Mouse (Mus musculus): ENCODE results near the gene Zbed4. TPM values are rescaled to one million over a fixed set of nuclear protein-coding genes. Genes with fewer than 3 reads are reported as not detected.
A peak's percentile ranks its signal among the peaks of the same experiment; 100 is the strongest.
"Not testable (repeated sequence)": the region's sequence is repeated elsewhere in the genome, so short reads cannot be mapped to it uniquely, and the experiment has no call there.

The Zbed4 gene
- total and polyA plus RNA-seq, 3 experiments, result 2.0 to 13.2 (median 7.5) TPM

GRCm38 (mm10) chr15:88810369-88810768 lies 58.9 kb downstream of the Zbed4 start:
- no peak for DNase-seq

- DNase-seq, result no peak
Measured at GRCm38 (mm10) chr15:88813262-88813661, 61.8 kb downstream of the Zbed4 start.

DNA sequence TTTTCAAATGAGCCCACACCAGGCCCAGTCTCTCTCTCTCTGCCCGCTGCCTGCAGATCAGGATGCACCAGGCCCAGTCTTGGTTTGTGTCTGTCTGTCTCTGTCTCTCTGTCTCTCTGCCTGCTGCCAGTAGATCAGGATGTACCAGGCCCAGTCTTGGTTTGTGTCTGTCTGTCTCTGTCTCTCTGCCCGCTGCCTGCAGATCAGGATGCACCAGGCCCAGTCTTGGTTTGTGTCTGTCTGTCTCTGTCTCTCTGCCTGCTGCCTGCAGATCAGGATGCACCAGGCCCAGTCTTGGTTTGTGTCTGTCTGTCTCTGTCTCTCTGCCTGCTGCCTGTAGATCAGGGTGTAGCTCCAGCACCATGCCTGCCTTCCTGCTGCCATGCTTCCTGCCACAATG lies 62.4 kb downstream of the Zbed4 start:
- not testable (repeated sequence) for DNase-seq

DNA sequence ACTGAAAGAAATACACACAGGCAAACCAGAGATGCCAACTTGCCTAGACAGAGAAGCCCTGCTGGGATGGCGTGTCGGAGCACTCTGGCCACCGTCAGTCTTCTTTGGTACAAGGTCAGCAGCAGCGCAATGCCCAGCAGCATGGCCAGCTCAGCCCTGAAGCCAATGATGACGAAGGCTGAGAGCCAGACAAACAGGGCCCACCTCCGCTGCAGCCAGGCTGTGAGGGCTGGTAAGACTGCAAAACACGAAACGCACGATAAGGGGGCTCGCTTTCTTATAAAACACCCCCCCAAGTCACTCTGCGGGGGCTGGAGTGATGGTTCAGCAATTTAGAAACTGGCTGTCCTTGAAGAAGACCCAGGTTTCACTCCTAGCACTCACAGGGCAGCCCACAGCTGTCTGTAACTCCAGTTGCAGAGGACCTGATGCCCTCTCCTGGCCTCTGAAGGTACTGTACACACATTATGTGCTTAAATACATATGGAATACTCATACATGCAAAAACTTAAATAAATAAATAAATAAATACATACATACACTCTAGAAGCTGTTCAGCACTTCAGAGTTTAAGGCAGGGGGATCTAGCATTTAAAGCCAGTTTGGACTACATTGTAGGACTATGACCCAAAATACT lies 63.1 kb downstream of the Zbed4 start:
- DNase-seq, result peak; percentile 61

DNA sequence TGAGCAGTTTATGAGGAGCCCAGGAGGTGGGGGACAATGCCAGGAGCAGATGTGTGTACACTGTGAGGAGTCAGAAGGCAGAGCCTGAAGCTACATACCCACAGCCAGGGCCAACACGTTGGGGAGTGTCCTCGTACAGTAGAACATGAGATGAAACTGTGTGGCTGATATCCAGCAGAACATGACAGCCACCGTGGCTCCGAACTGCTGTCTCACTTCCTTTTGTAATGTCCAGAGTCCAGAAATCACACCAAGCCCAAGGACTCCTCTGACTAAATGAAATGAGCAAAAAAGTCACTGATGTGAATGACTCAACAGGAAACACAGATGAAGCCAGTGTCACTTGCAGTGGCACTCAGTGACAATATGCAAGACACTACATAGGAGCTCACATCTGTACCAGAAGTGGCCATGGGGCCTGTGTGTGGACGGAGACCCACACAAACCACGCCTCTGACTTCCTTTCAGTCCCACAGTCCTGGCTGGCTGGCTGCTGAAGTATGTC lies 63.8 kb downstream of the Zbed4 start:
- DNase-seq, result peak; percentile 57

DNA sequence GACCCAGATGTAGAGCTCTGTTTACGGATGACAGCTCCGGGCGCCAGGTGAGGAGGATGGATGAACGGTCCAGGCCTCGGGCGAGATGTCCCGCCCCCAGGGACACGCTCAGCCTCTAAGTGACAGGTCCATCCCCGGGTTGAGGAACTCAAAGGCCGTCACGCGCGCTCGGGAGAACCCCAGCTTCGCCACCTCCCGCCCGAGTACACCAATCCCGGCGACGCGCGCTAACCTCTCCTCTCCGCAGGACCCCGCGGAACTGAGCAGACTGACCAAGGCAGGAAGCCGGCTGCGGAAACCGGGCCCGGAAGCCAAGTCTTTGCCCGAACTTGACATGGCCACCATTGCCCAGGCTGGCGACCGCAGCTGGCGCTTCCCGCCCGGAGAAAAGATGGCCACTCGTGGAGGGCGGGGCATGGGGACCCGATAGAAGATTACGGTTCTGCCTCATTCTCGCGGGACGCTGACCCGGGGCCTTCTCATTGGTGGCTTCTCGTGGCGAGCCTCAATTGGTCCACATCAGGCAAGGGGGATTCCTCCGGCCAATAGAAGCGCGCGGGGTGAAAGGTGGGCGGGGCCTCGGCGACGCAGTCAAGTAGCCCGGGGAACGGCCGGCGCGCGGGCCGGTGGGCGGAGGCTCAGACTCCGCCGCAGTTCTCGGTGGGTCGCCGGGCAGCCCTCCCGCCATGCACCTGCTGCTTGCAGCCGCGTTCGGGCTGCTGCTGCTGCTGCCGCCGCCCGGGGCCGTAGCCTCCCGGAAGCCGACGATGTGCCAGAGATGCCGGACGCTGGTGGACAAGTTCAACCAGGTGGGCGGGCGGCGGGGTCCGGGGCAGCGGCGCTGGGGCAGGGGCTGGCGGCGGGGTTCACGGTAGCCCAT lies 67.8 kb downstream of the Zbed4 start, which contains the start of the genes Alg12 and Creld2:
Alg12 (minus strand) TSS at position 293 of the 880 bp plus-strand sequence.
Creld2 (plus strand) TSS at position 621 of the 880 bp plus-strand sequence.
- peak; percentile 100 for DNase-seq

GRCm38 (mm10) chr15:88819906-88820303 lies 68.4 kb downstream of the Zbed4 start:
- no peak for DNase-seq

DNA sequence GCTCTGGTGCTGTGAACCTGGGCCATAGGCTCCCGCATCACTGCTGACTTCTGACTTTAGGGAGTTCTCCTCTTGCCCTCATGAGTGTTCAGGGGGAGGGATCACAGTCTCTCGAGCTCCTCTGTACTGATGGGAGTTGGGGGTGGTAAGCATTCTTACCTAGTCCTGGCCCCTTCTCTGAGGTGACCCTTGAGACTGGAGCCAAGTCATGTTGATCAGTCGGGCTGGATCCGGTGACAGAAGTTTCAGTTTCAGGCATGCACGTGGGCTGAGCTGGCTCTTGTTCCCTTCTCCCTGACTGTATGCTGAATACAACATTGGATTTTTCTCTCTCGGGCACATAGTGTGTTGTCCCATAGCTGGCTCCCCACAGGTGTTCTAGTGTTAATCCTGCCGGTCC lies 69.9 kb downstream of the Zbed4 start:
- DNase-seq, result no peak

DNA sequence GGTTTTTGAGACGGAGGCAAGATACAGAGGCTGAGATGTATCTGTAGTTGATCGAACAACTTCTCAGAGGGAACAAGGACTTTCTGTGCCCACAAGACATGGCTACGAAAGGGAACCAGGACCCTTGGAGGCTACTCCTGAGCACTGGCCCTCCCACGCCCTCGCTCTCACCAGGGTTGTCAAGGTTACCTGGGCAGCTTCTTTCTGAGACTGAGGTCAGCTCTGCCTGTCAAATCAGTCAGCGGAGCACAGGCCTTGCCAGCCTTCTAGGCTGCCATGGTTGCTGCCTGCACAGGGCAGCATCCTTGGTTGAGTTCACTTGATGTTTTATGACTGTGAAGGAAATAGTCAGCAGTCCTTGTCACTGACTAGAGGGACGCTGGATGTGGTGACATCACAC lies 71.1 kb downstream of the Zbed4 start:
- DNase-seq, result no peak

GRCm38 (mm10) chr15:88823376-88823775 lies 71.9 kb downstream of the Zbed4 start:
- DNase-seq, result no peak

GRCm38 (mm10) chr15:88827466-88827865 lies 76.0 kb downstream of the Zbed4 start:
- DNase-seq, result no peak

DNA sequence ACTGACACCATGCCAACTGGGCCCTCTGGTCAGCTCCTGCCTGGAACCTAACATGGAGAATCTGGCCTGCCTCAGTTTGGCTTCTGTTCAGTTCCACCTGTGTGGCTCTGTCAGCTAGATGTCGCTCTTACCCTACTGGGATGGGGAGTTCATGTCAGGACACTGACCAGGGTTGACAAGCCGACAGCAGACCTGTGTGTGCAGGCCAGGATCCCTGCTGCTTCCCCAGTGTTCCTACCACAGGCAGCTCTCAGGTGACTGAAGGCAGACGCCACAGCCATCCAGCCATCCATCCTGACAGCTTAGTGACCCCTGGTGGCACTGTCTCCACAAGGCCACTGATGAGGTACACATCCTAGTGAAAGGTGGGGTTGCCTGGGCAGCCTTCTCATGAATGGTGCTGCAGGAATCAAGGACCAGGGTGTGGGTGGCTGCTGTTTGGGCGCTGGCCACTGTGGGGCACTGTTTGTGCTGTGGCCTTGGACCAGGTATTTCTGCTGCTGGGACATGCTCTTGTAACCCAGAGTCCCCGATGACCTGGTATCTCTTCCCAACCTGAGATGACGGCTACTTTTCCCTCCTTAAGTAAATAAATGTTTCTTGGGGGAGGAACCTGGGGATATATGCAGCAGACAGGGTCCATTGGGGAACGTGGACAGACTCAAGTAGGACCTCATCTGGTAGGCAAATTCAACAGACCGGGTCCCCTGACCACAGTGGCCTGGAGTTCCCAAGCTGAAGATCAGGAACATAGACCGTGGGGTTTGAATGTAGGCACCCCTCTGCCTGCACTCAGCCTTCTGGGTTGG lies 76.7 kb downstream of the Zbed4 start:
- peak; percentile 79 for DNase-seq

DNA sequence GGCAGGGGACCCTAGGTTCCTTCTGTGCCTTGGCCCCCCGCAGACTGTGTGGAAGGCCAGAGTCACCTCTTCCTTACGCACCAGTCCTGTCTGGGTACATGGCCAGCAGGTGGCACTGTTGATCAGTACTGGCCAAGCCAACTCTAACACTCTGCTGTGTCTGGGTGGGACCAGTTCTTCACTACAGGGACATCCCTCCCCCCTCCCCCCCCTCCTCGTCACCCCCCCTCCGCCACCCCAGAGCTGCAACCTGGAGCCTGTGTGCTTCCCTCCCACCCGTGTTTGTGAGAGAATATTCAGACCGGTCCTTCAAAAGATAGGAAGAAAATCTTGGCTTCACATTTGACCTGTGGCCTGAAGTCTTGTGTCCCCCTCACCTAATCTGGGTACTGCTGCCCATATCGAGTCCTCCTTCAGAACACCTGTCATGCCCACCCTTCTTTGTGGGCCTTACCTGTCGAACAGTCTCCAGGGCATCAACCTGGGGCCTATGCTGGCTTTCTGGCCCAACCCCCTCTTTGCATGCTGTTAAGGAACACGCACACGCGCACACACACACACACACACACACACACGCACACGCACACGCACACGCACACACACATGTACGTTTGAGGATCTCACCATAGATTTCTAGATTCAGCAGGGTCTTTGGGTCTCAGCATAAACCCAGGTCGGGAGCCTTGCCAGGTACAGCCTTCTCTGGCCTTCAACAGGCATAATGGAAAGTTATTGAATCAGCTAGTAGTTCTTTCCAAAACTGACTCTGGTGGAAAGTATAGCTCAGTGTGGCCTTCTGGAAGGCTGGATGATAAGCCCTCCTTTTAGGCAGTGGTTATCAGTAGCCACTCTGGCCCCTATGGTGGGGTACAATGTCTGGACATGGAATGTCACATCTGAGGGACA lies 77.6 kb downstream of the Zbed4 start:
- peak; percentile 90 for DNase-seq

GRCm38 (mm10) chr15:88829791-88830440 lies 78.5 kb downstream of the Zbed4 start:
- peak; percentile 55 for DNase-seq

- DNase-seq, result no peak
Measured at GRCm38 (mm10) chr15:88830696-88831095, 79.2 kb downstream of the Zbed4 start.

DNA sequence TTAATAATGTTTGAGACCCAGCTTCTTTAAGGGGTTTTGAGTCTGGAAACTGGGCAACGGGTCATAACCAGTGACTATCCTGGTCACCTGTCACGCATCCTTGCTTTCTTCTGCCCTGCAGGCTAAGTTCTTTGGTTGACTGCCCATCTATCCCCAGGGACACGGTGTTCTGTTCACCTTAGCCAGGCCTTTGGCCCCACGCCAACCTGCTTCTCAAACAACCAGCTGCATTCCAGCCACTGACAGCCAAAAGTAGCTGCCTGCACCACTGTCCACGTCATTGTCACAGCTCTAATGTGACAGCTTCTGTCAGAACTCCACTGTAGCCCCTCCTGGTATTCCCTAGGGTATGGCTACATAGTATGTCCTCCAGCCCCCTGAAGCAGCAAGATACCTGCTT lies 80.0 kb downstream of the Zbed4 start:
- DNase-seq, result peak; percentile 58

- DNase-seq, result no peak
Measured at GRCm38 (mm10) chr15:88832536-88832935, 81.1 kb downstream of the Zbed4 start.

All from adrenal gland, adult 2 months (tissue).